Mouse (Mus musculus) 3T3-L1 (cell line): ENCODE measurements around the gene Creb3l4.
"Not testable (repeated sequence)": the region's sequence is repeated elsewhere in the genome, so short reads cannot be mapped to it uniquely, and the experiment has no call there.

Source experiments
- DNase-seq: peaks from one replicate; pipeline ENCODE4 v3.0.0-alpha.2; 2015; ENCODE audit warnings: low read depth, low spot score

Creb3l4 gene

GRCm38 (mm10) chr3:90265034-90265931, 22.0 kb upstream of the Creb3l4 start, which contains the start of gene Dennd4b:
TSS of gene Dennd4b (plus strand) at chr3:90265185.
- peak; percentile 91 for DNase-seq

GRCm38 (mm10) chr3:90264687-90265033, 21.3 kb upstream of the Creb3l4 start:
- DNase-seq, result no peak

- no peak for DNase-seq
Measured at GRCm38 (mm10) chr3:90263121-90263771, 19.9 kb upstream of the Creb3l4 start.

- no peak for DNase-seq
Measured at GRCm38 (mm10) chr3:90258521-90258920, 15.2 kb upstream of the Creb3l4 start.

GRCm38 (mm10) chr3:90256731-90257530, 13.6 kb upstream of the Creb3l4 start:
- no peak for DNase-seq

- no peak for DNase-seq
Measured at GRCm38 (mm10) chr3:90255784-90256353, 12.6 kb upstream of the Creb3l4 start.

GRCm38 (mm10) chr3:90255194-90255565, 11.9 kb upstream of the Creb3l4 start:
- DNase-seq, result no peak

- peak; percentile 49 for DNase-seq
Measured at GRCm38 (mm10) chr3:90254419-90255193, 11.3 kb upstream of the Creb3l4 start.

GRCm38 (mm10) chr3:90253653-90254418, 10.5 kb upstream of the Creb3l4 start, which contains the start of gene Crtc2:
TSS of gene Crtc2 (plus strand) at chr3:90254163.
- peak; percentile 98 for DNase-seq

GRCm38 (mm10) chr3:90253174-90253573, 9.9 kb upstream of the Creb3l4 start:
- DNase-seq, result not testable (repeated sequence)

- not testable (repeated sequence) for DNase-seq
Measured at GRCm38 (mm10) chr3:90252659-90253058, 9.3 kb upstream of the Creb3l4 start.

- not testable (repeated sequence) for DNase-seq
Measured at GRCm38 (mm10) chr3:90251731-90252226, 8.5 kb upstream of the Creb3l4 start.

GRCm38 (mm10) chr3:90250791-90251190, 7.5 kb upstream of the Creb3l4 start:
- peak; percentile 27 for DNase-seq

- peak; percentile 81 for DNase-seq
Measured at GRCm38 (mm10) chr3:90248746-90249100, 5.4 kb upstream of the Creb3l4 start.

- DNase-seq, result peak; percentile 95
Measured at GRCm38 (mm10) chr3:90247960-90248745, 4.8 kb upstream of the Creb3l4 start, which contains the start of gene Slc39a1. TSS of gene Slc39a1 (plus strand) at chr3:90248172.

- DNase-seq, result no peak
Measured at GRCm38 (mm10) chr3:90247630-90247959, 4.3 kb upstream of the Creb3l4 start.

- no peak for DNase-seq
Measured at GRCm38 (mm10) chr3:90245406-90245805, 2.1 kb upstream of the Creb3l4 start.

- DNase-seq, result no peak
Measured at GRCm38 (mm10) chr3:90241669-90242358, 1.5 kb downstream of the Creb3l4 start.

- no peak for DNase-seq
Measured at GRCm38 (mm10) chr3:90241251-90241650, 2.1 kb downstream of the Creb3l4 start.
